Mouse (Mus musculus): ENCODE measurements around the gene Lypd3.

The Lypd3 gene

GRCm38 (mm10) chr7:24636264-24636663, at the start of gene Lypd3:
Gene Lypd3 (plus strand): TSS chr7:24636550.
- DNase-seq: no peak

GRCm38 (mm10) chr7:24586828-24587227, 49.5 kb upstream of the Lypd3 start:
- no peak for DNase-seq

- DNase-seq: no peak
Observed at GRCm38 (mm10) chr7:24587330-24588105, 48.8 kb upstream of the Lypd3 start, which contains the start of the genes Ethe1 and Zfp575. Gene Ethe1 (plus strand): TSS chr7:24587543. Gene Zfp575 (minus strand): TSS chr7:24587641.

- peak; percentile 79 for DNase-seq
Observed at GRCm38 (mm10) chr7:24588336-24588735, 48.0 kb upstream of the Lypd3 start.

- DNase-seq: no peak
Observed at GRCm38 (mm10) chr7:24591735-24592134, 44.6 kb upstream of the Lypd3 start.

GRCm38 (mm10) chr7:24592163-24592562, 44.2 kb upstream of the Lypd3 start:
- no peak for DNase-seq

GRCm38 (mm10) chr7:24592781-24593180, 43.6 kb upstream of the Lypd3 start:
- DNase-seq: no peak

GRCm38 (mm10) chr7:24593621-24594308, 42.6 kb upstream of the Lypd3 start:
- peak; percentile 86 for DNase-seq

GRCm38 (mm10) chr7:24594309-24594803, 42.0 kb upstream of the Lypd3 start:
- no peak for DNase-seq

- DNase-seq: no peak
Observed at GRCm38 (mm10) chr7:24595464-24595863, 40.9 kb upstream of the Lypd3 start.

GRCm38 (mm10) chr7:24598121-24598520, 38.2 kb upstream of the Lypd3 start:
- no peak for DNase-seq

GRCm38 (mm10) chr7:24599211-24600067, 36.9 kb upstream of the Lypd3 start:
- peak; percentile 58 for DNase-seq

- peak; percentile 97 for DNase-seq
Observed at GRCm38 (mm10) chr7:24600941-24601597, 35.3 kb upstream of the Lypd3 start.

- DNase-seq: no peak
Observed at GRCm38 (mm10) chr7:24605561-24605960, 30.8 kb upstream of the Lypd3 start.

GRCm38 (mm10) chr7:24606046-24606445, 30.3 kb upstream of the Lypd3 start:
- no peak for DNase-seq

GRCm38 (mm10) chr7:24608017-24608416, 28.3 kb upstream of the Lypd3 start:
- DNase-seq: peak; percentile 86

- DNase-seq: no peak
Observed at GRCm38 (mm10) chr7:24608561-24608960, 27.8 kb upstream of the Lypd3 start.

GRCm38 (mm10) chr7:24610144-24610878, 26.0 kb upstream of the Lypd3 start, which contains the start of gene Phldb3:
Gene Phldb3 (plus strand): TSS chr7:24610763.
- peak; percentile 68 for DNase-seq

- peak; percentile 98 for DNase-seq
Observed at GRCm38 (mm10) chr7:24610879-24611494, 25.4 kb upstream of the Lypd3 start.

GRCm38 (mm10) chr7:24611709-24612108, 24.6 kb upstream of the Lypd3 start:
- DNase-seq: no peak

GRCm38 (mm10) chr7:24612308-24612910, 23.9 kb upstream of the Lypd3 start:
- no peak for DNase-seq

Data from lung, postnatal 36 days (tissue).